Mouse (Mus musculus) ES-E14 (cell line): ENCODE results near the gene Cnot3. TPM values are rescaled to one million over a fixed set of nuclear protein-coding genes. Genes with fewer than 3 reads are reported as not detected.

Source experiments
- DNase-seq: peaks from one replicate; pipeline ENCODE4 v3.0.0-alpha.2; 2013; ENCODE audit warnings: low read depth, low spot score
- H3K27ac ChIP-seq: 2 replicates; pipeline ENCODE4 v1.5.1; 2012; ENCODE audit warnings: low read depth, mild to moderate bottlenecking, low read length, moderate library complexity, mixed read lengths; ENCODE audit not compliant: poor library complexity, insufficient read depth, severe bottlenecking
- H3K36me3 ChIP-seq: 2 replicates; pipeline ENCODE4 v1.6.1; 2012; ENCODE audit warnings: mild to moderate bottlenecking, low read length, moderate library complexity, mixed read lengths; ENCODE audit not compliant: control insufficient read depth, poor library complexity, insufficient read depth, severe bottlenecking
- H3K4me1 ChIP-seq, 2 experiments: fragments of 150-350 bp in 1 of 2; sonication (generic) in 1 of 2; 2 replicates each; pipeline ENCODE4 v1.6.1; 2012; ENCODE audit warnings: low read length in 2 of 2, mild to moderate bottlenecking in 1 of 2, mixed read lengths in 1 of 2; ENCODE audit not compliant: control insufficient read depth in 2 of 2, insufficient read depth in 2 of 2, poor library complexity in 1 of 2
- H3K4me3 ChIP-seq, 2 experiments: fragments of 150-350 bp in 1 of 2; sonication (generic) in 1 of 2; 2 replicates each; pipeline ENCODE4 v1.5.1; 2012; ENCODE audit warnings: low read length in 2 of 2, low read depth in 1 of 2, mild to moderate bottlenecking in 1 of 2, mixed read lengths in 1 of 2; ENCODE audit not compliant: insufficient read depth in 1 of 2, poor library complexity in 1 of 2, severe bottlenecking in 1 of 2
- H3K9ac ChIP-seq: 2 replicates; pipeline ENCODE4 v1.6.1; 2012; ENCODE audit warnings: low read depth, mild to moderate bottlenecking, low read length, mixed read lengths; ENCODE audit not compliant: poor library complexity, insufficient read depth, severe bottlenecking
- H3K9me3 ChIP-seq: fragments of 150-350 bp; sonication (generic); 2 replicates; pipeline ENCODE4 v1.6.1; 2012; ENCODE audit warnings: low read depth, mild to moderate bottlenecking, low read length; ENCODE audit not compliant: control insufficient read depth, insufficient read depth
- CHD2 ChIP-seq: IDR thresholded peaks from 2 replicates; pipeline ENCODE4 v1.6.1; 2014; ENCODE audit warnings: mild to moderate bottlenecking, low read depth, low read length, inconsistent platforms
- HCFC1 ChIP-seq: IDR thresholded peaks from 2 replicates; pipeline ENCODE4 v1.6.1; 2012; ENCODE audit warnings: low read length, inconsistent platforms, borderline replicate concordance; ENCODE audit not compliant: insufficient read depth
- MAFK ChIP-seq: IDR thresholded peaks from 2 replicates; pipeline ENCODE4 v1.6.1; 2014; ENCODE audit warnings: mild to moderate bottlenecking, low read depth, low read length, inconsistent platforms; ENCODE audit not compliant: insufficient read depth
- ZC3H11A ChIP-seq: IDR thresholded peaks from 2 replicates; pipeline ENCODE4 v1.6.1; 2012; ENCODE audit warnings: low read depth, mild to moderate bottlenecking, inconsistent platforms, low read length, borderline replicate concordance
- ZNF384 ChIP-seq: IDR thresholded peaks from 2 replicates; pipeline ENCODE4 v1.6.1; 2012; ENCODE audit warnings: low read depth, low read length, inconsistent platforms
- in situ Hi-C, 2 experiments: fragments of 600-800 bp; cut with MboI; formaldehyde crosslinking; loops; one replicate each; pipeline ENCODE4 v1.15.1; 2025; ENCODE audit warnings: low sequenced_read_pairs in 2 of 2, inconsistent platforms in 1 of 2; ENCODE audit not compliant: unreplicated experiment in 2 of 2
- total RNA-seq: library from RNA; depleted of rRNA; stranded (reverse); fragments of 300-350 nt; gene quantifications from 2 replicates; pipeline ENCODE4 v1.2.3, GENCODE M21; 2012

The Cnot3 gene
- total RNA-seq, 1 experiment = 47.3 TPM

GRCm38 (mm10) chr7:3608668-3609067 is 36.4 kb upstream of the Cnot3 start:
- no peaks in the 10 kb centered on the region for H3K9me3 ChIP-seq
- H3K36me3 ChIP-seq = no peaks in the 10 kb centered on the region
- DNase-seq = no peak
- peaks cover 0 to 9% of the 10 kb centered on the region in 2 experiments; a peak in 1 of 4 replicates for H3K4me1 ChIP-seq
- TF ChIP-seq MAFK (no peak), ZNF384 (no peak), HCFC1 (no peak), CHD2 (no peak), ZC3H11A (no peak)
- in situ Hi-C loops = no loop called here
- H3K4me3 ChIP-seq = no peak overlapping the region
- H3K9ac ChIP-seq = no peak overlapping the region
- H3K27ac ChIP-seq = no peak overlapping the region

DNA sequence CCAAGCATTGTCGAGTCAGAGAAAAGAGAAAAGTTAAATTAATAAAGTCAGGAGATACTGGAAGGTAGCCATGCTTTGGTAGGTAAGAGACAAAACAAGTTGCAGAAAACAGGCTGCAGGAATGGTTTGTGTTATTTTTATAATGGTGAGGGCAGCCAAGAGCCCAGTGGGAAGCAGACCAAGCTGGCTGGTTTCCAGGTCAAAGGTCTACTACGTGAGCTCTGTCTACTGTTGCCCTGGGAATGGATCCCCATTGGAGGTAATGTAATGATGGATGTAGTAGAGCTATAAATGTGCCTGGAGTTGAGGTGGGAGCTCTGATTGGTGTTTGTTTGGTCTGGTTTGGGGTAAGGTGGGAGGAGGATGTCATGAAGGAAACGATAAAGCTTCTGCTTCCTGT is 36.0 kb upstream of the Cnot3 start:
- Histone ChIP-seq H3K36me3 (no peaks in the 10 kb centered on the region), H3K9me3 (no peaks in the 10 kb centered on the region), H3K9ac (no peak overlapping the region), H3K4me1 (peaks cover 0 to 9% of the 10 kb centered on the region in 2 experiments; a peak in 1 of 4 replicates), H3K27ac (no peak overlapping the region), H3K4me3 (no peak overlapping the region)
- TF ChIP-seq MAFK (no peak), HCFC1 (no peak), CHD2 (no peak), ZC3H11A (no peak), ZNF384 (no peak)
- no peak for DNase-seq
- in situ Hi-C loops = no loop called here

DNA sequence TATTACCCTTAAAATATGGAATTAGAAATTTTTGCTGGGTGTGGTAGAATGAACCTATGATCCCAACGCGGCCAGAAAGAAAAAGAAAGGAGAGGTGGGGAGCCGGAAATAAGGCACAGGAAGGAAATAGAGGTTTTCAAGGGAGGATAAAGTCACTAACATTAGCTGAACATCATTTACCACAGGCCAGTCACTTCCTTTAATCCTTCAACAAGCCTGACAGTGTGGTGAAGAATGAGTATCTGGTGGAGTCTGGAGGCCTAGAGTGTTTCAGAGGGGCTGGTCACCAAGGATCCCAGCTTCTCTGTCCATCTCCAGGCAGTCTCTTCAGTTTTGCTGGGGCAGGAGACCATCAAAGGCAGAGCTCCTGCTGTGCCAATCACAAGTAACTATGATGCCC is 34.6 kb upstream of the Cnot3 start:
- Histone ChIP-seq H3K4me3 (no peak overlapping the region), H3K9ac (no peak overlapping the region), H3K36me3 (no peaks in the 10 kb centered on the region), H3K27ac (no peak overlapping the region), H3K4me1 (peaks cover 0 to 9% of the 10 kb centered on the region in 2 experiments; a peak in 1 of 4 replicates), H3K9me3 (no peaks in the 10 kb centered on the region)
- no peak for TF ChIP-seq MAFK
- no peak for TF ChIP-seq ZC3H11A
- no peak for TF ChIP-seq HCFC1
- TF ChIP-seq ZNF384 = no peak
- TF ChIP-seq CHD2 = no peak
- no peak for DNase-seq
- in situ Hi-C loops = no loop called here

GRCm38 (mm10) chr7:3611006-3611405 is 34.1 kb upstream of the Cnot3 start:
- Histone ChIP-seq H3K9me3 (no peaks in the 10 kb centered on the region), H3K9ac (no peak overlapping the region), H3K4me1 (peaks cover 0 to 9% of the 10 kb centered on the region in 2 experiments; a peak in 1 of 4 replicates), H3K27ac (no peak overlapping the region), H3K4me3 (peak overlapping the region; percentile 41 to 54; a peak in 3 of 4 replicates), H3K36me3 (no peaks in the 10 kb centered on the region)
- DNase-seq = no peak
- TF ChIP-seq MAFK = no peak
- TF ChIP-seq HCFC1 = no peak
- no peak for TF ChIP-seq CHD2
- TF ChIP-seq ZC3H11A = no peak
- no peak for TF ChIP-seq ZNF384
- in situ Hi-C loops = no loop called here

GRCm38 (mm10) chr7:3614021-3614420 is 31.0 kb upstream of the Cnot3 start:
- no peaks in the 10 kb centered on the region for H3K36me3 ChIP-seq
- TF ChIP-seq ZNF384 (no peak), CHD2 (no peak), ZC3H11A (no peak), MAFK (no peak), HCFC1 (no peak)
- H3K27ac ChIP-seq = no peak overlapping the region
- H3K4me1 ChIP-seq = peaks cover 0 to 9% of the 10 kb centered on the region in 2 experiments; a peak in 1 of 4 replicates
- H3K9ac ChIP-seq = no peak overlapping the region
- H3K4me3 ChIP-seq = no peak overlapping the region
- no peaks in the 10 kb centered on the region for H3K9me3 ChIP-seq
- no peak for DNase-seq
- in situ Hi-C loops = no loop called here
